Mouse (Mus musculus) heart, adult 11 months (tissue): ENCODE data around the gene Mgll.

ENCODE experiments used
- DNase-seq: peaks from one replicate; pipeline ENCODE4 v3.0.0; 2022

Mgll gene

GRCm38 (mm10) chr6:88857249-88857648 lies 133.0 kb downstream of the Mgll start:
- DNase-seq: peak; percentile 97

DNA sequence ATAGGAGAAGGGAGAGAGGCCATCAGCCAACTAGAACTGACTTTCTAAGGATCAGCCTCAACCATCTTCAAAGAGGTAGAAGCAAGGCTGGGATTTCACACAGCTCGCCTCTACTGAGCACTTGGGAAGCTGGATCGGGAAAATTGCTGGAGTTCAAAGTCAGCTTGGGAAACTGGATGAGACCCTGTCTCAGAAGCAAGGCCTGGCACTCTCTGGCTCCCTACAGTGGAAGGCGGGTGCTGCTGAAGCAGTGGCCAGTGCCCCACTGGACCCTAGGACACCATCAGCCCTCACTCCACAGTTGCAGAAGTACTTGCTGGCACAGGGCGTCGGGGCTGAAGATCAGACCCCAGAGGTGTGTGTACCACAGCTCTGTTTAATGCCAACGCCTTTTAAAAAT lies 133.6 kb downstream of the Mgll start:
- DNase-seq: peak; percentile 87

GRCm38 (mm10) chr6:88858341-88858740 lies 134.1 kb downstream of the Mgll start:
- peak; percentile 82 for DNase-seq

DNA sequence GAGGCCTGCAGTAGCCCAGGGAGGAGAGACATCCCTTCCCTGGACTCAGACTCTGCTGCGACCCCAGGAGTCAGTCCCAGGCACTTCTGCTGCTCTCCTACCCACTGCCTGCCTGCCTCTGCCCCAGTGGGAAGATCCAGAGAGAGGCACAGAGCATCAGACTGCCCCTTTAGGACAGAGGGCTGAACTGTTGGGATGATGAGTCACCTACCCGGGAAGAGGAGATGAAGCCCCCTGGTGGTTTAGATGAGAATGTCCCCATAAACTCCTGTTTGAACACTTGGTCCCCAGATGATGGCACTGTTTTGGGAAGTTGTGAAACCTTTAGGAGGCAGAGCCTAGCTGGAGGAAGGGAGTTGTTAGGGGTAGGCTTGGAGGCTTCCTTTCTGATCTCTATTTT lies 136.7 kb downstream of the Mgll start:
- DNase-seq: peak; percentile 91

DNA sequence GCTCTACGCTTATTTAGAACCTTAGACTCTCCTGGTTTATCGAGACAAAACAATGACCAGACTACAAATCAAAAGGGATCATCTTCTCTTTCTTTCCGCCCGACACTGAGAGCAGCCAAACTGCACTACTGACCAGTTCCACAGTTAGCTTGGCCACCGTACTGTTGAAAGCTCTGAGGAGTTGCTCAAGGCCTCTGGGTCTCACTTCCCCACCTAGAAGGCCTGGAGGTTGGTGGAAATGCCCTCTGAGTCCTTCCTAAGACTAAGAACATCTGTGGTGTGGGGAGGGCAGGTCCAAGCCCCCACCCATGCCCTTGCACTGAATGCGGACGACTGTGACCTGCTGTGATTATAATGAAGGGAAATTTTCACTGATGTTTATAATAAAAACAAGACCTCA lies 141.5 kb downstream of the Mgll start:
- DNase-seq: no peak

- no peak for DNase-seq
These were observed 145.2 kb downstream of the Mgll start for GRCm38 (mm10) chr6:88869459-88869858.

- DNase-seq: peak; percentile 83
These were observed 146.4 kb downstream of the Mgll start for GRCm38 (mm10) chr6:88870594-88870993.

GRCm38 (mm10) chr6:88871546-88871945 lies 147.3 kb downstream of the Mgll start:
- DNase-seq: no peak

DNA sequence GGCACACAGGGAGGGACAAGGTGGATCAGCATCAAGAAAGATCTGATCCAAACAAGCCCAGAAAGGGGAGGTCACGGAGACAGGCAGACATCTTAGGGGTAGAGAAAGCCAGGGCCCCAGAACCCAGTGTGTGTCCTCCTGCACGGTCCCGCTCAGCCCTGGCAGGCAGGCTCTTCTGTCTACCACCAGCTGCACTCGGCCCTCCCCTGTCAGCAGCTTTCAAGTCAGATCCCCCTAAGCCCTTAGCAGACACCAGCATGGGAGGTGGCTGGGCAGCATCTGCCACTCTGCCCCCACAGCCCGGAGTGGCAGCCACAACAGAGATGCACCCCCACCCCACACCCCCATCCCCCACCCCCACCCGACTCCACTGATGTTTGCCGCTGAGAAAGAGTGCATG lies 148.6 kb downstream of the Mgll start:
- no peak for DNase-seq

DNA sequence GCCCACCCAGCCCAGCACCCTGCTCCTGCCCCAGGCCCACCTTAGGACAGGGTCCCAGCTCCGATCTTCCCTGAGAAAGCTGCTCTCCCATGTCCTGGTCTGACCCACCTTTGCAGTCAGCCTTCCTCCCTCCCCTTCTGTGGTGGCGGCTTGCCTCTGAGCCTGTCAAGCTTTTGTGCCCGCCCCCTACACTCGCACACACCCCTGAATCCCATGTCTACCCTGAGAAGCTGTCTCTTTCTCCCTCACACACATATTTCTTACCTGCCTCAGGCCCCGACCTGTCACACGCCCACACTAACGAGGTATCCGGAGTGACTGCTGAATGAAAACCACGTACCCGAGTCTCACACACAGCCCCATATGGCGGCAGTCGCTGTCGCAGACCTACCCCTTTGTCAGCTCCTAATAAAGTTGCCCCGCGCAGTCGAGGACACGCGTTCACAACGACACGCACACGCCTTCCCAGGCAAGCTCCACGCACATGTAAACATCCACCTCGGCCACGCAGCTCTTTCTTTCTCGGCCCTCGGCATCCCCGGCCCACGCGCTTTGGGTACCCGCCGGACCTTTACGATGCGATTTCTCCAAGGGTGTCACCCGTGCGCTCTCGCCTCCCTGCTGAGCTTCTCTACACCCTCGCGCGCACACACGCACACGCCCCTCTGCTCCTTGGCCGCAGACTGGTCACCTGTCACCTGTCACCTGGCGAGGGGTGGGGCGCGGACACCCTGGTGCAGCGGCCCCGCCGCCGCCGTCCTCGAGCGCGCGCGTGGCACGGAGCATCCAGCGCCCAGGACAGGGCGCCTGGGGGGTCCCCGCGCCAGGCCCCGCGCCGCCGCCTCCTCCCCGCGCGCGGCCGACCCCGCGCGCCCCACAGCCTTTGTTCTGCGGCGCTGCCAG lies 150.0 kb downstream of the Mgll start:
- no peak for DNase-seq

DNA sequence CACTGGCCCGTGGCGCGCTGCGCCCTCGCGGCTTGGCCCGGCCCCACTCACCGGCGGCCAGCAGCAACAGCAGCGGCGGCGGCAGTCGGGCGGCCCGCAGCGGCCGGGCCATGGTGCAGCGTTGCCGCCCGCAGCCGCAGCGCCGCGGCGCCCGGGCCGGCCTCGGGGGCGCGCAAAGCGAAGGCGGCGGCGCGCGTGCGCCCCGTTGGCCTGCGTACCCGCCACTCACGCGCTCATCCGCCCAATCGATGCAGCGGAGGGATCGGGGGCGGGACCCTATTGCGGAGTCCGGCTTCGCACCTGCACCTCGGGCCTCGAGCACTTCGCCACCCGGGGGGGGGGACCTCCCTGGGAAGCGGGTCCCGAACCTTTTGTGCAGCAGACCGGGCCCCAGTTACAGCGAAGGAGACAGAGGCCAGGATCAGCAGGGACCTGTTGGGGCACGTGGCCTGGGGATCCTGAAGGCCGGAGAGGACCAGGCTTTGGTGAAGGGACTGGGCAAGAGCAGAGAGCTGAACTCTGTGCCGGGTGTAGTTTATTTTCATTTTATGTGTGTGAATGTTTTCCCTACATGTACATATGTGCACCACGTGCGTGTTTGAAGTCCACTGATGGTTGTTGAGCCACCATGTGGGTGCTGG lies 150.8 kb downstream of the Mgll start, which contains the start of gene Podxl2:
Gene Podxl2, minus strand, starts transcription at position 177 of the 641 bp plus-strand sequence.
- DNase-seq: peak; percentile 98
